Mouse (Mus musculus): ENCODE data around the gene Cavin3. TPM values are rescaled to one million over a fixed set of nuclear protein-coding genes. Genes with fewer than 3 reads are reported as not detected.
A peak's percentile ranks its signal among the peaks of the same experiment; 100 is the strongest.

Cavin3 gene
- not detected in 2 replicates for total RNA-seq (2015; ENCODE audit: low replicate concordance)
- total RNA-seq (2017; ENCODE audit: low replicate concordance), result not detected in 2 replicates

DNA sequence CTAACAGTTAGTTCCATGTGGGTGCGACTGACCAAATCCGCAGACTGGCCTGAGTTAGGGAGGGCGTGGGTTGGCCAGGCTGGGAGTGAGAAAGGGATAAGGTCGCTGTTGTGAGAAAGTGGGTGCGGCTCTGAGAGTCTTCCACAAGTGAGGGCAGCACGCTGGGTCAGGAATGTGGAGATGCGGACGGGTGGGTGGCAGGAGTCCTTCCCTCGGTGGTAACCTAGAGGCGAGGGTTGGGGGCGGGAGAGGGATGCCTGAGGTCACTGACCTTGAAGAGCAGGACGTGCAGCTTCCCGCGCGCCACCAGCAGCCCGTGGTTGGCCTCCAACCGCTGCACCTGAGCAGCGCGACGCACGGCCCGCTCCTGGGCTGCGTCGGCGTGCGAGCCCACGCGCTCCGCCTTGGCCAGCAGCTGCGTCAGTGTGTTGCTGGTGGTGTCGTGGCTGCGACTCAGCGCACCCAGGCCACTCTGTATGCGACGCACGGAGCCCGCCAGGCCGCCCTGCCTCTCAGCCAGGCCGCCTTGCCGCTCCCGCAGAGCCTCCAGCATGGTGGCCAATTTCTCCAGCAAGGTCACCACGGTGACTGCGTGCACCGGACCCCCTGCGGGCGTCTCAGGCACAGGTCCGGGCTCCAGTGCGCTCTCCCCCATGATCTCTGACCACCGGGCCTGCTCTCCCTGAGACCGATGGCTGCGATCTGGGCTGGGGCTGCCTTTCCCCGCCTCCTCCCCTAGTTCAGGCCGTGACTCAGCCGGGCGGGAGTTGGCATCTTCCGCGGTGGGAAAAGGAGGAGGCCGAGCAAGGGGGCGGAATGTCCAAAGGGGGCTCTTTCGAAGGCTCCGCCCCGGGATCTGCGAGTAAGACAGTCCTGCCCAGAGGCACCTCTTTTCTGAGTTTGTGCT is at the start of gene Cavin3:
Gene Cavin3, minus strand, starts transcription at position 796 of the 907 bp plus-strand sequence.
- no peak for ATAC-seq (replicated peaks; ENCODE audit: low FRiP score, poor library complexity, severe bottlenecking)

DNA sequence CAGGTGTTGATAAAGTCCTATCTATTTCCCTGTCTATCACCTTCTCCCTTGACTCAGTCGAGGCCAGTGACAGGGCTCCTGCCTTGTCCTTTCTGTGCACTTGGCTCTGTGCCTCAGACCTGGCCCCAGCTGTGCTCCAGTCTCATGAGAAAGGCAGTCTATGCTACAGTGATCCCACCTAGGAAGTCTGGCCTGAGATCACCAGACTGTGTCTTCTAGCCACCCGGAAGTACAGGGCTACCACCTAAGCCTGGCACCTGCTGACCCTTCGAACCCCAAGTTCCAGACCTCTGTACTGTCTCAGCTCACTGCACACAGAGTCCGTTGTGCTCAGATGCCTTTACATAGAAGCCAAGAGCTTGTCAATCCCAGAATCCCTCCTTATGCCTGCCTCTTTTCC is 46.0 kb upstream of the Cavin3 start:
- no peak for ATAC-seq (replicated peaks; ENCODE audit: low FRiP score, poor library complexity, severe bottlenecking)

DNA sequence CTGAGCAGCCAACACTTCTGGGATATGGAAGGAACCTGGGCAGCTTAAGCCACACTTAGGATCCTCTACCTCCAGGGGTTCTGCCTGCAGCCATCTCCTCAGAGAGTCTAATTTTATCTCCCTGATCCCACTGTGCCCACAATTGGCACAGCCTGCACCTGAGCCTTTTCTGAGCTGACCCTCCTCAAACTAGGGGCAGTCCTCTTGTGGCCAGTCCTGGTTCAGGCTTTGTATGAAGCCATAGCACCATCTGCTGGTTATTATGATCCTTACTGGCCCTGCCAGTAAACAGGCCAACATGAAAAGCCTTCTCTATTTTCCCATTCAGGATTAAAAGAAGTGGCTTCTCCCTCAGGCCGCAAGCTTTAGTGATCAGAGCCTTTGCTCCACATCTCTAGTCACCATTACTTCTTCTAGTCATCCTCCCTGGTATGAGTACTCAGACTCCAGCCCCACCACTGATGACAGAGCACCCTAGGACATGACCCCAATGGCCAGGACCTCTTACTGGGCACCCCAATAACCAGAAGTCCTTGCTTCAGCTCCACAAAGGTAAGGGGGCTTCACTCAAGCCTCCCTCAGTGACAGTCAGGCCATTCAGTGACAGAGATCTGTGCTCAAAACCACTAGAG is 45.3 kb upstream of the Cavin3 start:
- no peak for ATAC-seq (replicated peaks; ENCODE audit: low FRiP score, poor library complexity, severe bottlenecking)

DNA sequence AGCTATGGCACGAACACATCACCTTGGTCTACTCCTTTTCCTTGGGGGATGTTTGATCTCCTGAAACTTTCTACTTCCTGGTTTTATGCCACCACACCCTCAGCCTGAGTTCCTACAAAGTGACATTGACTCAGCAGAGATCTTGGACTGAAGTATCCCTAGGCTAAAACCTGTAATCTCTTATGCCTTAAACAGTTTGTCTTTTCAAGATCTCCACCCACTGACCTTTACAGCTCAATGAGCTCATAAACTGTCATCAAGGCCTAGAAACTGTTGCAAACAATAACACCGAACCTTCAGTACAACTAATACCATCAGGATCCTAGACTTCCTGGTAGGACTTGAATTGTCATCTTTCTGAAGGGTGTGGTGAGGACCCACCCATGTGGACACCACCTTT is 42.1 kb upstream of the Cavin3 start:
- no peak for ATAC-seq (replicated peaks; ENCODE audit: low FRiP score, poor library complexity, severe bottlenecking)

DNA sequence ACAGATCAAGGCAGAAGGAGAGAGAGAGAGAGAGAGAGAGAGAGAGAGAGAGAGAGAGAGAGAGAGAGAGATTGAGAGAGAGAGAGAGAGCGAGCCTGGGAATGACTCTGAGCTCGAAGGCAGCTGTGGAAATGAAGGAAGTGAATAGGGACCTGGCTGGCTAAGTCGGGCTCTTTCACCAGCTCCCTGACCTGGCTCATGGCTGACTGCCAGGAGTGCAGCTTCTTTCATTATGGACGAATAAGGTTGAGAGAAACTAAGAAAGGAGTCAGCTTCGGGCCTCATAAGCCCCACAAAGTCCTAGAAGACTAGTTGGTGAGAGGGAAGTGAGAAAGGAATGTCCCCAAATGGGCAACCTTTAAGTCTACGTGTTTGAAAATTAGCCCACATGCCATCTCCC is 38.1 kb upstream of the Cavin3 start:
- no peak for ATAC-seq (replicated peaks; ENCODE audit: low FRiP score, poor library complexity, severe bottlenecking)

DNA sequence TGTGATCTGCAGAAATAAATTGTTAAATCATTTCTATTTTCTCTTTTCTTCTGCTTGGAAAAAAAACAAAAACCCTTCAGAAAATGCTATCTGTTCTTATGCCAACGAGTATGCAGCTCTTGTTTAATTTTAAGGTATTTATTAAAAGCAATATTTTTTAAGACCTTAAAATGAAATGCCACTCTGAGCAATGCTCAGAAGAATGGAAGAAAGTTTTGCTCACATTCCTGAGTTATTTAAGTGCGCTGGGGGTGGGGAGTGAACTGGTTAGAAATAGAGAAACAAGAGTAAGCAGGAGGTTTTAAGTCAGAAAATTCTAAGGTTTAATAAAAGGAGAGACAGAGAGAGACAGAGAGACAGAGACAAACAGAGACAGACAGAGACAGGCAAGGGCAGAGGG is 37.7 kb upstream of the Cavin3 start:
- ATAC-seq (replicated peaks; ENCODE audit: low FRiP score, poor library complexity, severe bottlenecking), result no peak

DNA sequence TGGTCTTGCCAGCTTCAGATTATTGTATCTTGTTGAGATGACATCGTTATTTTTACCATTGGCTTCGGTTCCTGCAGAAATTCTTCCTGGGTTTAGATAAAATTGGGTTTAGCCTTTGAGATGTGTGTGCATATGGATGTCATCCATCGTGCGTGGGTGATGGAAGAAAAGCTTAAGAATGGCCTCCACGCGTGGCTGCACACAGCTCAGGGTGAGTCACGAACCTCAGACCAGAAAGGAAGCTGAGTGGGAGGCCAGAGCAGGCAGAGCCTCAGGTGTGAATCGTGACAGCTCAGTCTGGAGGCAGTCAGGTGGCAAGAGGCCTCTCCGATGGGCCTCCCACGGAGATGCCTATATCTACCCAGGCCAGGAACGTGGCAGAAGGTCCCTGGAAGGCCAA is 37.2 kb upstream of the Cavin3 start:
- ATAC-seq (replicated peaks; ENCODE audit: low FRiP score, poor library complexity, severe bottlenecking), result no peak

DNA sequence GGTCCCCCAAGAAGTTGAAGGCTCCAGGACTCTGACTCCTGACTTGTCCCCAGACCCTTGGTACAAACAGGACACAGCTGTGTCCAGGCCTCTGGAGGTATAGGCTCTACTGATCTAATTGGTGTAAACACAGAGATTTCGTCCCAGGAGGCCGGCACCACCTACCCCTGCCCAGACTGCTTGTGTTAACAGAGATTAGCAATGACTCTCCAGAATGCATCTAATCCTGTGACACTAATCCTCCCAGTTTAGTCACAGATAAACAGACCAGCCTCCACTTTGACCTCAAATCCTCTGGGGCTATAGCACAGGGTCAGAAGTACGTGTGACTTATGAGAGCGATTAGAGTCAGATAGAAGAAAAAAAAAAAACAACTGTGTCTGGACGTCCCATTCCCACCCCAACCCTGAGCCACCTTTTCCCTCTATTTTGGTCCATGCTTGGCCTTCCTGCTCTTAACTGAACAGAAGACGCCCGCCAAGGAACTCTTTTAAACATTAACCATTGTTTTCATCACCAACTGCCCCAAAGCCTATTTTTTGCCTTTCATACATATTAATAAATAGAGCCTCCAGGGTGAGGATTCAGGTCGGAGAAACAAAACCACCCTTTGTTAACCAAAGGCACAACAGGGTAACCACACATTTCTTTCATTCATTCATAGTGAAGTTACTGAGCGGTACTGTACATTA is 34.7 kb upstream of the Cavin3 start:
- no peak for ATAC-seq (replicated peaks; ENCODE audit: low FRiP score, poor library complexity, severe bottlenecking)

DNA sequence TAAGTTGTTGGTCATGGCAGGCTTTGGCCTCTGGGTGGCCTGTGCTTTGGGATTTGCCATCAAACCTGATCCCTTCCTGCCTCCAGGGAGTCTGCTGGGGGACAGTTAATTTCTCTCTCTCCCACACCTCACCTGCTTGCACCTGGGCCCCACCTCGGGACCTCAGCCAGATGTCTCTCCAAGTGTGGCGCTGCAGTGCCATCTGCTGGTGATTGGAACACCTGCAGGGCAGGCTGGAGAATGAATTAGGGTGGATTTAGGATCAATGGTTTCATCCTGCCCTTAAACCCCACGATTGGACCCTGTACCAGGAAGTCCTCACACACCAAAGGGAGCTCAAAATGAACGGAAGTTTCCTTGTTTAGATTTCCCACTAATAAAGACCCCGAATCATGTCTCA is 33.1 kb upstream of the Cavin3 start:
- ATAC-seq (replicated peaks; ENCODE audit: low FRiP score, poor library complexity, severe bottlenecking), result peak; percentile 73

DNA sequence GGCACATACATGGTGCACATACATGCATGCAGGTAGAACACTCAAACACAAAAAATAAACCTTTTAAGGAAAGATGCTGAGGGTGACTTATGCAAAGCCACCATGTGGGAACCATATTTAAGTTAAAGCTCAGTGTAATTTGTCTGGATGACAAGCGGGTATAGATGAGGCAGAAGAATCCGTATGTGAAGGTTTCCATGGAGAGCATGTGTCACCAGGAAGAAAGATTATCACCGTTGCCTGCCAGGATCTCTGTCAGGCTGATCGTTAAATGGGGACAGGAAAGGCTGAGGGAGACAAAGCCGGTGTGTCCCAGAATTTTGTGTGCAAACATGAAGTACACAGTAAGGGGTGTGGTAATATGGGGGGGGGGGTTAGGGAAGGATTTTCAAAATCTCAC is 32.5 kb upstream of the Cavin3 start:
- ATAC-seq (replicated peaks; ENCODE audit: low FRiP score, poor library complexity, severe bottlenecking), result no peak

DNA sequence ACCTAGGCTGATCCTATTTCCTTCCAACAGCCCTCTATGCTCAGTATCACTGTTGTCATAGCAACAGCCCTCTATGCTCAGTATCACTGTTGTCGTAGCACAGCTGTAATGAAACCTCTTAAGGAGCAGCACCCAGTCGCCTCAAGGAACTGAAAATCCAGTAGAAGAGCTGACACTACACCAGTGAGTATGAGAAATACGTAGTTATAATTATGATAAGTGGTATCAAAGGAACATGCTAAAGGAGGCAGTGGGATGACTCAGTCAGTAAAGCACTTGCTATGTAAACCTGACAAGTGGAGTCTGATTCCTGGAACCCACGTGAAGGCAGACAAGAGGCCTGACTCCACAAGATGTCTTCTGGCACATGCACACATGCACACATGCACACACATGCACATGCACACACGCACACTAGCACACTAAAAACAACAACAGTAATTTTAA is 31.8 kb upstream of the Cavin3 start:
- no peak for ATAC-seq (replicated peaks; ENCODE audit: low FRiP score, poor library complexity, severe bottlenecking)

DNA sequence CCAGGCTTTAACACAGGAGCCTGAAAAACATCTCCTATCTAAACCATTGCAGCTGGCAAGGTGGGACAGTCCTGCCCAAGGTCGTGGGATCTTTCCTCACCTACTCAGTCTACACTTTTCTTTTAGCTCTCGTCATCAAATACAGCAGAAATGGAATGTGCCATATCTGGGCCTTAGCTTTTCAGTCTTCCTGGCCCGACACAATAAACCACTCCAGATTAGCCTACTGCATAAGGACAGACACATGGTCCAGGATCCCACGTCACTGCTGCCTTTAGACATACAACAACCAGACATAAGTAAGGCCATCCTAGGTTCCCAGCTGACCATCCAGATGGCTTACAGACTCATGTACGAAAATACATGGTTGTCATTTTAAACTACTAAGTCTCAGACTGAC is 28.0 kb upstream of the Cavin3 start:
- no peak for ATAC-seq (replicated peaks; ENCODE audit: low FRiP score, poor library complexity, severe bottlenecking)

DNA sequence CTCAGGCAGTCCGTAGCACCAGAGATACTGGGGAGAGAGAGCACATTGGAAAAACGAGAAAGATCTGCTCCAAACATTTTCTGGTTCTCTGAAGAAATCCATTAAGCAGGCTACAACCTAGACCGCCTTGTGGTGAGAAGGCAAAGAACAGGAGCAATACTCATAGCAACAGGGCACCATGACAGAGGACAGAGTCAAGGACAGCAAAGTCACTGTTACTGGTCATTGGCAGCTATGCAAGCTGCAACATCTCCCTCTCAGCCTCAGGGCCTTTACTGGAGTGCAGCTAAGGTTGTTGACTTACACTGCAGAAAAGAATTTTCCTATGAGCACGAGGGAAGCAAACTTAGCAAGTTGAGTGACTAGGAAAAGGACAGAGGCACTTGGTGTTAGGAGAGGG is 25.2 kb upstream of the Cavin3 start:
- no peak for ATAC-seq (replicated peaks; ENCODE audit: low FRiP score, poor library complexity, severe bottlenecking)

DNA sequence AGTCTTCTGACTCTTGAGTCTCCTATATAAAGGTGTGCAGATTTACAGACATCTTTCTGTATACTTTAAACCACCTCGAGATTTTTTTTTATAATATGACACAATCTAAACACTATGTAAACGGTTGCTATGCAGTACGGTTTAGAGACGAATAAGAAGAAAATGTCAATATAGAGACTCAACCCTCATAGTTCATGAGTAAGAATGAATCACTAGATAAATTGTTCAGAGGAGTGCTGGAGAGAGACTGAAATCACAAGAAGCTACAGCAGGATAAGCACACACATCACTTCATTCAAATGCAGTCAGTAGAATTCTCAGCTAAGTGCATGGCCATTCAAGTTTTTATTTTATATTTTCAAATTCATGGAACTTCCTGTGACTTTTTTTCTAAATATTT is 19.9 kb upstream of the Cavin3 start:
- ATAC-seq (replicated peaks; ENCODE audit: low FRiP score, poor library complexity, severe bottlenecking), result no peak

DNA sequence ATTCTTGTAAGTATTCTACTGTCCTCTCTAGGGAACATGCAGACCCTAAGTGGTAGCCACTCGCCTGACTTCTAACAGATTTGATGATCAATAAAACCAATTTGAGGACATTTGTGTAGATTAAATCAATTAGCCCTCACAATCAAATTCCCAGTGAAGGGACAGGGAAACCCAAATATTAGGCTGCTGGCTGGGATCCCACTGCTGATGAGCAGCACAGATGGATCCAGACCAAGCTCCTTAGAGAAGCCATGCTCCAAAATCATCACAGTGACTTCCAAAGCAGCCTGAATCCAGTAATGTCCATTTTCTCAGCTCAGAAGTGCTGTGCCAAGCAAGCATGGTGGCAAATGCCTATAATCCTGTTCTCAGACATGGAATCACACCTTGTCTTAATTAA is 17.6 kb upstream of the Cavin3 start:
- ATAC-seq (replicated peaks; ENCODE audit: low FRiP score, poor library complexity, severe bottlenecking), result no peak

DNA sequence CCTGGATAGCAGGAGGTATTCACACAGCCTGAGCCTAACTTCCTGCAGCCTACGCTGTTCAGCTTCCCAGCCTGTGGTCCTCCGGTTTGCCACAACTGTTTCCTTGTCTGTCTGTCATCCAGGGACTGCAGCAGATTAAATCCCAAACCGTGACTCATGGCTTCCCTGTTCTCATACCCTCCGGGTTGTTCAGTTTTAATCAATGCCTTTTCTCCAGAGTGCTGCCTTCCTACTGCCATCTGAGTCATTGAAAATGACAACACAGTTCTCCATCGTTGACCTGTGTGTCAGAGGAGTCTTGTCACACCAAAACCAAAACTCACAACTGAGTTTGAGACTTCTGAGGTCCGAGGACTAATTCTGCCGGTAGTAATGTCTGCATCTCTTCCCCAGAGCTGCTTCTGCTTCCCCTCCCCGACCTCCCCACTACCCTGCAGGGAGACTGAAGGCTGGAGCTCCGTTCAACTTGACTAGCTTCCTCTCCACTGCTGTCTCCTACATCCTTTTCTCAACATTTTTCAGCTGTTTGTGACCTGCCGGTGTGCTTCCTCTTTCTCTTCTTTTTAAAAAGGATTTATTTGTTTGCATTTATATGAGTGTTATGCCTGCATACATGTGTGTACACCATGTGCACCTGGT is 16.9 kb upstream of the Cavin3 start:
- no peak for ATAC-seq (replicated peaks; ENCODE audit: low FRiP score, poor library complexity, severe bottlenecking)

DNA sequence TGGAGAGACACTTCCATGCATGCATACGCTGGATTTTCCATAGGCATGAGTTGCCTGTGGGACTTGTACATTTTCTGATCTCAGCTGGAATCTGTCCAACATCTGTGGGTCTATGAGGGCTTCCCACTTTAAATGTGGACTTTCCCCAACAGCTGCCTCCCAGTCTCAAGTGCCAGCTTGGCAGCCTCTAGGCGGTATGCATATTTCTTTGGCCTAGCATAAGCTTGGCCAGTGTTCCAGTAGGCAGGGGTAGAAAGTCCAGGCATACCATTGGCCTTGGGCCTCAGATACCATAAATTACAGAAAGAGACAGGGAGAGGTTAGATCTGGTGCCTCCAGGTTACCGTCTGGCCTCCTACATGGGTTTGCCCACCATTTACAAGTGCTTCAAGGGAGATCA is 15.8 kb upstream of the Cavin3 start:
- ATAC-seq (replicated peaks; ENCODE audit: low FRiP score, poor library complexity, severe bottlenecking), result no peak

DNA sequence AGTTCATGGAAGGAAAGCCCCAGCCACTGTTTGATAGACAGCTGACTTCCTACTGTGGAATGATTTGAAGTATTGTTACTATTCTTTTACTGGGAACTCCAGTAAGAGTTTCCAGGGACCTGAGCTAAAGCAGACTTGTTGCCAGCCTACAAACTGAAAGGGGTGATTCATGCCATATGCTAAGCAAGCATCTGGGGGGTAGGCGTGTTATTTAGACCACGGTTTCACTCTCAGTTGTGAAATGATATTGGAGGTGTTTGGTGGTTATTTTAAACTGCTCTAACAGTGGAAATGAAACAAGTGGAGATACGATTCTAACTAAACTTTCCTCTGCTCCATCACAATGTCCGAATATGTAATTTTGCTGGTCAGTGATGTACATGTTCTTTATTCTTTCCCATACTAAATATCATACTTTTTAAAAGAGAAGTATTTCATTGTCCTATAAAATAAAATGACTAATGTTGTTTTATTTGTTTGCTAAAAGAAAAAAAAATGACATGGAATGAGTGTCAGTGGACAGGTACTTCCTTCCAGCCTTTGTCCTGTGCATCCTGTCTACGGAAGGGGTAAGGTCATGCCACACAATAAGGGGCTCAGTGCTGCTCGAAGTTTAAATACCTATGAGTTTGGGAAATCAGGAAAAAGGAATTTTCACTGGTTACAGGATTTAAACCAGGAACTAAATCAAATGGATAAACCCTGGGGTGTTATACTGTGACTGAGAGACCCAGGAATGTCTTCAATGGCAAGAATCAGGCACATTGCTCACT is 5.2 kb upstream of the Cavin3 start:
- ATAC-seq (replicated peaks; ENCODE audit: low FRiP score, poor library complexity, severe bottlenecking), result no peak

DNA sequence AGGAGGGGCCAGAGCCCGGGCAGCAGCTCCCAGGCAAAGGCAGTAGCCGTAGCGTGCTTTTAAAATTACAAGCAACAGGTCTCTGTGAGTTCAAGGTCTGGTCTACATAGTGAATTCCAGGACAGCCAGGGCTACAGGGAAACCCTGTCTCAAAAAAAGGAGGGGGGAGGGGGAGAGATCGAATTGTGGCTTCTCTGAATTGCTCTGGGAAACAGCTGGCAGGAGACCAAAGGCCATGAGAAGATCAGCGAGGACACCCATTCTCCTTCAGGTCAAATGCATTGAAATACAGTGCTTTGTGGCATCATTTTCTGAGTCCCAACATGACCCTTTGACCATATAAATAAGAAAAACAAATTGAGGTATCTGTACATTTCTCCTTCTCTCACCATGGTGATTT is 2.9 kb upstream of the Cavin3 start:
- ATAC-seq (replicated peaks; ENCODE audit: low FRiP score, poor library complexity, severe bottlenecking), result no peak

DNA sequence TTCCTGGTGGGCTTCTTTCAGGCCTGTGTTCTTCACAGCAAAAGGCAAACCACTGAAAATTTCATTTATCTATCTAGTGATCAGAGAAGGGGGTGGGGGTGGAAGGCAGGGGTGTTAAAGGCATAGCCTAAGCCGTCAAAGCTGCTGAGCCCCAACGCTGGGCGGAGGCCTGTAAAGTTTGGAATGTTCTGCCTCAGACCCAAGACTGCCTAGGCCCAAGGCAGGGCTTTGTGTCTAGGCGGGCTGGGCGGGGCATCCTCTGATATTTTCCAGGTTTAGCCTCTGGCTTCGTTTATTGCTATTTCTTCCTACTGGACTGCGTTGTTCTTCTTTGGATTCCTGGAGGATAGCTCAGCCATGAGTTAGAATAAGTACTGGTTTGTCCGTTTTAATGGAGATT is 326 bp upstream of the Cavin3 start:
- no peak for ATAC-seq (replicated peaks; ENCODE audit: low FRiP score, poor library complexity, severe bottlenecking)
